Mouse (Mus musculus) embryonic stem cell, embryonic (primary cell): ENCODE data around the gene Cnot2.

ENCODE experiments used
- CTCF ChIA-PET, 4 experiments: fragments of 300-600 bp in 2 of 4; fragments of 350-600 bp in 2 of 4; sonication (Branson Sonifier 250); formaldehyde crosslinking; loops; one replicate each; lab custom pipeline; 2022; ENCODE audit warnings: inconsistent platforms in 2 of 4; lab: Charles Lee
- POLR2A ChIA-PET, 4 experiments: fragments of 300-600 bp in 2 of 4; fragments of 350-600 bp in 2 of 4; sonication (Branson Sonifier 250); formaldehyde crosslinking; loops; one replicate each; lab custom pipeline; 2022; ENCODE audit warnings: antibody characterized with exemption in 4 of 4, inconsistent platforms in 1 of 4; lab: Charles Lee

The Cnot2 gene

GRCm38 (mm10) chr10:116531063-116531462 is 50.2 kb downstream of the Cnot2 start:
- ChIA-PET CTCF (interaction anchor here in 2 of 4 experiments (0.6 to 0.7 kb wide), 3 partner anchors 24 to 46 kb away, joined by 3 to 9 read pairs (median 3); no protein-coding TSS in a partner anchor), POLR2A (interaction anchor here in 2 of 4 experiments (0.6 to 6.3 kb wide), 8 partner anchors 16 to 845 kb away, joined by 3 to 44 read pairs (median 4); no protein-coding TSS in a partner anchor)

- ChIA-PET CTCF (no interaction called here), POLR2A (interaction anchor here in 1 of 4 experiments (0.8 kb wide), 1 partner anchor 14 kb away, joined by 3 read pairs; no protein-coding TSS in a partner anchor)
Observed at GRCm38 (mm10) chr10:116519588-116519987, 61.7 kb downstream of the Cnot2 start.

GRCm38 (mm10) chr10:116515590-116515989 is 65.7 kb downstream of the Cnot2 start:
- ChIA-PET CTCF (no interaction called here), POLR2A (interaction anchor here in 1 of 4 experiments (1.1 kb wide), 1 partner anchor 28 kb away, joined by 3 read pairs; no protein-coding TSS in a partner anchor)

- ChIA-PET POLR2A (interaction anchor here in 1 of 4 experiments (3.0 kb wide), 1 partner anchor 14 kb away, joined by 19 read pairs; no protein-coding TSS in a partner anchor), CTCF (no interaction called here)
Observed at GRCm38 (mm10) chr10:116515158-116515557, 66.2 kb downstream of the Cnot2 start.

- ChIA-PET CTCF (interaction anchor here in 1 of 4 experiments (0.5 to 0.6 kb wide), 2 partner anchors 305 to 1511 kb away, joined by 3 read pairs; no protein-coding TSS in a partner anchor), POLR2A (interaction anchor here in 2 of 4 experiments (0.8 to 3.6 kb wide), 19 partner anchors 8 to 428 kb away, joined by 3 to 31 read pairs (median 3); partner anchors contain the start of genes Cnot2 (in 1 of the 2) and Kcnmb4 (in 1 of the 2))
Observed at GRCm38 (mm10) chr10:116513254-116513635, 68.1 kb downstream of the Cnot2 start.

- CTCF ChIA-PET = interaction anchor here in 2 of 4 experiments (0.5 to 1.0 kb wide), 3 partner anchors 9 to 1510 kb away, joined by 3 read pairs; no protein-coding TSS in a partner anchor
- POLR2A ChIA-PET = interaction anchor here in 3 of 4 experiments (0.5 to 3.6 kb wide), 28 partner anchors 7 to 429 kb away, joined by 3 to 31 read pairs (median 3); partner anchors contain the start of genes Cnot2 (in 1 of the 3) and Kcnmb4 (in 1 of the 3)
Observed at GRCm38 (mm10) chr10:116512521-116513253, 68.6 kb downstream of the Cnot2 start.

GRCm38 (mm10) chr10:116505303-116506014 is 75.9 kb downstream of the Cnot2 start:
- ChIA-PET POLR2A (interaction anchor here in 1 of 4 experiments (0.5 to 2.3 kb wide), 6 partner anchors 8 to 910 kb away, joined by 3 to 7 read pairs (median 4); no protein-coding TSS in a partner anchor), CTCF (interaction anchor here in 1 of 4 experiments (0.6 kb wide), 1 partner anchor 484 kb away, joined by 3 read pairs; no protein-coding TSS in a partner anchor)

GRCm38 (mm10) chr10:116492768-116493167 is 88.5 kb downstream of the Cnot2 start:
- POLR2A ChIA-PET = interaction anchor here (0.8 to 1.4 kb wide), 5 partner anchors 9 to 308 kb away, joined by 3 to 5 read pairs (median 3); partner anchors contain the start of gene Kcnmb4 (in 2 of the 4)
- CTCF ChIA-PET = interaction anchor here in 1 of 4 experiments (0.7 kb wide), 1 partner anchor 327 kb away, joined by 8 read pairs; no protein-coding TSS in a partner anchor

GRCm38 (mm10) chr10:116486895-116487747 is 94.2 kb downstream of the Cnot2 start:
- CTCF ChIA-PET = no interaction called here

GRCm38 (mm10) chr10:116481917-116482316 is 99.4 kb downstream of the Cnot2 start:
- ChIA-PET POLR2A (interaction anchor here in 1 of 4 experiments (0.7 to 1.1 kb wide), 2 partner anchors 9 to 16 kb away, joined by 3 to 7 read pairs; no protein-coding TSS in a partner anchor), CTCF (no interaction called here)

More at GRCm38 (mm10) chr10:116486895-116487747, 94.2 kb downstream of the Cnot2 start:
- POLR2A ChIA-PET = interaction anchor here in 2 of 4 experiments (1.0 to 2.8 kb wide), 3 partner anchors 10 to 24 kb away, joined by 3 to 9 read pairs (median 4); partner anchors contain the start of gene Kcnmb4 (in 1 of the 2)

GRCm38 (mm10) chr10:116480988-116481387 is 100.3 kb downstream of the Cnot2 start:
- ChIA-PET CTCF (no interaction called here), POLR2A (no interaction called here)

GRCm38 (mm10) chr10:116476559-116476958 is 104.8 kb downstream of the Cnot2 start:
- CTCF ChIA-PET = interaction anchor here in 2 of 4 experiments (0.6 kb wide), 2 partner anchors 127 to 387 kb away, joined by 9 to 12 read pairs; no protein-coding TSS in a partner anchor
- POLR2A ChIA-PET = interaction anchor here in 1 of 4 experiments (1.1 to 1.2 kb wide), 2 partner anchors 17 to 36 kb away, joined by 3 read pairs; no protein-coding TSS in a partner anchor

- ChIA-PET CTCF (no interaction called here), POLR2A (interaction anchor here in 1 of 4 experiments (0.6 kb wide), 1 partner anchor 522 kb away, joined by 3 read pairs; no protein-coding TSS in a partner anchor)
Observed at GRCm38 (mm10) chr10:116475725-116476124, 105.6 kb downstream of the Cnot2 start.

GRCm38 (mm10) chr10:116473759-116474549 is 107.4 kb downstream of the Cnot2 start, which contains the start of gene Kcnmb4:
Gene Kcnmb4, minus strand, starts transcription at chr10:116473878.
- CTCF ChIA-PET = interaction anchor here in 3 of 4 experiments (0.5 to 2.0 kb wide), 5 partner anchors 22 to 643 kb away, joined by 3 to 8 read pairs (median 3); no protein-coding TSS in a partner anchor
- POLR2A ChIA-PET = interaction anchor here in 3 of 4 experiments (0.8 to 2.6 kb wide), 15 partner anchors 9 to 590 kb away, joined by 3 to 9 read pairs (median 3); partner anchors contain the start of gene Cct2 (in 2 of the 3)

GRCm38 (mm10) chr10:116473071-116473758 is 108.1 kb downstream of the Cnot2 start:
- POLR2A ChIA-PET = interaction anchor here in 3 of 4 experiments (0.6 to 2.6 kb wide), 20 partner anchors 11 to 938 kb away, joined by 3 to 9 read pairs (median 3); partner anchors contain the start of genes Cct2 (in 2 of the 3) and Cnot2 (in 1 of the 3)

More at GRCm38 (mm10) chr10:116473071-116473758, 108.1 kb downstream of the Cnot2 start:
- CTCF ChIA-PET = interaction anchor here in 2 of 4 experiments (0.5 to 2.0 kb wide), 4 partner anchors 143 to 764 kb away, joined by 3 to 8 read pairs (median 5); no protein-coding TSS in a partner anchor
